Mouse (Mus musculus): ENCODE measurements around the gene Plac1.

DNA sequence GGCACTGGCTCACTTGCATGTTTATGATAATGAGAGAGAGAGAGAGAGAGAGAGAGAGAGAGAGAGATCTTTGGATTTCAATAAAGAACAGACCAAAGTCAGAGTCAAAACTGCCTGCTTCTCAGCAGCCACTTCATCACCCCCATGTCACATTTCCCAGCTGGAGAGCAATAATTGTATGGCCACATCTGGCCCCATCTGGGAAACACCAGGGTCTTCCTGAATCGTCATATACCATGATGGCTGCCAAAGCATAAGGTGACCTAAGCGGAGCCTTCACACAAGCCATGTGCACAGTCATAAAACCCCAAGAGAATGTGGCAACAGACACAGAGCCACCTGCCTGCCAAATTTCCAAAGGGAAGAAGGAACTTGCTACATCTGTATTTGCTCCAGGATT, 91.9 kb downstream of the Plac1 start:
- no peak for TF ChIP-seq CTCF (IDR thresholded peaks at IDR 0.05 in 2 of 3, conservative IDR thresholded peaks at IDR 0.05 in 1 of 3; ENCODE audit: control insufficient read depth in 1 of 3, insufficient read depth in 1 of 3, low read depth in 2 of 3, low read length in 3 of 3, poor library complexity in 1 of 3, severe bottlenecking in 1 of 3)
- no peak for TF ChIP-seq KAT2A (conservative IDR thresholded peaks at IDR 0.05; ENCODE audit: low read depth, low read length)
- no peak for TF ChIP-seq POLR2A (IDR thresholded peaks at IDR 0.05; ENCODE audit: control insufficient read depth in 1 of 2, insufficient read depth in 1 of 2, low read depth in 1 of 2, low read length in 2 of 2, poor library complexity in 1 of 2)
- TF ChIP-seq UBTF (IDR thresholded peaks at IDR 0.05; ENCODE audit: borderline replicate concordance, insufficient read depth, low read depth, low read length), result no peak
- no peak for TF ChIP-seq BHLHE40 (IDR thresholded peaks at IDR 0.05; ENCODE audit: borderline replicate concordance, low read depth, low read length)
- no peak for TF ChIP-seq CHD1 (IDR thresholded peaks at IDR 0.05; ENCODE audit: low read depth, low read length)
- TF ChIP-seq GABPA (IDR thresholded peaks at IDR 0.05; ENCODE audit: low read depth, low read length), result no peak
- TF ChIP-seq MYC (IDR thresholded peaks at IDR 0.05; ENCODE audit: low read depth, low read length), result no peak
- no peak for TF ChIP-seq EP300 (IDR thresholded peaks at IDR 0.05; ENCODE audit: low read depth in 1 of 2, low read length in 2 of 2)
- no peak for TF ChIP-seq NELFE (IDR thresholded peaks at IDR 0.05; ENCODE audit: low read depth, low read length)
- no peak for TF ChIP-seq POLR2AphosphoS2 (IDR thresholded peaks at IDR 0.05; ENCODE audit: low read length)
